Mouse (Mus musculus): ENCODE data around the gene Zfp92.
"Not testable (repeated sequence)": the region's sequence is repeated elsewhere in the genome, so short reads cannot be mapped to it uniquely, and the experiment has no call there.

The Zfp92 gene

GRCm38 (mm10) chrX:73410880-73411517, at the start of gene Zfp92:
TSS of gene Zfp92 (plus strand) at chrX:73411096.
- no peak for DNase-seq (ENCODE audit: low spot score)

GRCm38 (mm10) chrX:73363291-73363690, 47.6 kb upstream of the Zfp92 start:
- no peak for DNase-seq (ENCODE audit: low spot score)

GRCm38 (mm10) chrX:73384419-73384818, 26.5 kb upstream of the Zfp92 start:
- no peak for DNase-seq (ENCODE audit: low spot score)

- DNase-seq (ENCODE audit: low spot score), result no peak
Observed at GRCm38 (mm10) chrX:73384924-73385323, 26.0 kb upstream of the Zfp92 start.

GRCm38 (mm10) chrX:73391481-73391880, 19.4 kb upstream of the Zfp92 start:
- no peak for DNase-seq (ENCODE audit: low spot score)

- DNase-seq (ENCODE audit: low spot score), result no peak
Observed at GRCm38 (mm10) chrX:73396446-73396845, 14.4 kb upstream of the Zfp92 start.

GRCm38 (mm10) chrX:73398636-73399035, 12.3 kb upstream of the Zfp92 start, which contains the start of gene Gm18336:
TSS of gene Gm18336 (minus strand) at chrX:73398736.
- DNase-seq (ENCODE audit: low spot score), result not testable (repeated sequence)

- no peak for DNase-seq (ENCODE audit: low spot score)
Observed at GRCm38 (mm10) chrX:73400951-73401350, 9.9 kb upstream of the Zfp92 start.

- DNase-seq (ENCODE audit: low spot score), result no peak
Observed at GRCm38 (mm10) chrX:73401616-73402015, 9.3 kb upstream of the Zfp92 start.

- no peak for DNase-seq (ENCODE audit: low spot score)
Observed at GRCm38 (mm10) chrX:73412767-73413166, 1.9 kb downstream of the Zfp92 start.

GRCm38 (mm10) chrX:73430036-73430435, 19.1 kb downstream of the Zfp92 start:
- no peak for DNase-seq (ENCODE audit: low spot score)

GRCm38 (mm10) chrX:73432850-73433249, 22.0 kb downstream of the Zfp92 start:
- no peak for DNase-seq (ENCODE audit: low spot score)

- DNase-seq (ENCODE audit: low spot score), result no peak
Observed at GRCm38 (mm10) chrX:73435252-73435651, 24.4 kb downstream of the Zfp92 start, which contains the start of gene Trex2. TSS of gene Trex2 (minus strand) at chrX:73435344.

GRCm38 (mm10) chrX:73441428-73441827, 30.5 kb downstream of the Zfp92 start:
- DNase-seq (ENCODE audit: low spot score), result no peak

GRCm38 (mm10) chrX:73451949-73452348, 41.1 kb downstream of the Zfp92 start:
- peak; percentile 28 for DNase-seq (ENCODE audit: low spot score)

GRCm38 (mm10) chrX:73458877-73459392, 48.0 kb downstream of the Zfp92 start, which contains the start of gene Haus7:
TSS of gene Haus7 (minus strand) at chrX:73459044.
- DNase-seq (ENCODE audit: low spot score), result peak; percentile 91

- DNase-seq (ENCODE audit: low spot score), result no peak
Observed at GRCm38 (mm10) chrX:73460792-73461191, 49.9 kb downstream of the Zfp92 start.

- peak; percentile 26 for DNase-seq (ENCODE audit: low spot score)
Observed at GRCm38 (mm10) chrX:73465483-73466186, 54.7 kb downstream of the Zfp92 start.

GRCm38 (mm10) chrX:73467446-73468241, 56.7 kb downstream of the Zfp92 start:
- DNase-seq (ENCODE audit: low spot score), result no peak

GRCm38 (mm10) chrX:73468330-73468729, 57.4 kb downstream of the Zfp92 start:
- no peak for DNase-seq (ENCODE audit: low spot score)

GRCm38 (mm10) chrX:73468752-73469151, 57.9 kb downstream of the Zfp92 start:
- DNase-seq (ENCODE audit: low spot score), result no peak

GRCm38 (mm10) chrX:73471764-73472163, 60.9 kb downstream of the Zfp92 start:
- DNase-seq (ENCODE audit: low spot score), result no peak

All from MN1 (cell line).